Mouse (Mus musculus) gastrocnemius, postnatal 14 days (tissue): ENCODE results near the gene Olfr311. TPM values are rescaled to one million over a fixed set of nuclear protein-coding genes. Genes with fewer than 3 reads are reported as not detected.
A peak's percentile ranks its signal among the peaks of the same experiment; 100 is the strongest.

Experiments used
- DNase-seq: peaks from one replicate; pipeline ENCODE4 v3.0.0; 2021; ENCODE audit warnings: mixed read lengths
- intact Hi-C: fragments of 180-260 bp; cut with DNase I; formaldehyde crosslinking; loops from one replicate; pipeline ENCODE4 v1.15.1; 2025; ENCODE audit warnings: low total_unique reads
- total RNA-seq, 2 experiments: library from RNA; stranded (reverse); gene quantifications; 2 replicates each; pipeline ENCODE4 v1.2.3; 2021

The Olfr311 gene
- total RNA-seq, 2 experiments from 2014 or later, result not detected

- DNase-seq, result peak; percentile 72
- intact Hi-C loops, result no loop called here
Measured at GRCm38 (mm10) chr11:58867039-58867953, 28.2 kb downstream of the Olfr311 start, which contains the start of gene 2810021J22Rik. TSS of gene 2810021J22Rik (plus strand) at chr11:58867216.

DNA sequence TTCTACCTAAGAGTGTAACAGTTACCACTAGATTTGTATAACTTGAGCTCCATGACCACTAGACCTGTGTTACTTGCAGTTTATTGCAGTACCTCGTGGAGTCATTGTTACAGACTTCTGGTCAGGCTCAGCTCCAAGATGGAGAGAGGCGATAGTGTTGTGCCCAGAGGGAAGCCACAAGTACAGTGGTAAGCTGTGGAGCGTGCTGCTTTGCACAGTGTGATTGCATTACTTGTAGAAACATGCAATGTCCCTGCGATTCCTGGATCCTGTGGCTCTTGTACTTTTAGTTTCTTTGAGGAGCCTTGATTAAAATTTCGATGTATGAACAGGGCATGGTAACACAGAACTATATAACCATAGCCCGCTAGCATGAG, 28.9 kb downstream of the Olfr311 start:
- no peak for DNase-seq
- intact Hi-C loops, result no loop called here

GRCm38 (mm10) chr11:58870961-58871360, 31.9 kb downstream of the Olfr311 start:
- DNase-seq, result no peak
- intact Hi-C loops, result no loop called here

GRCm38 (mm10) chr11:58883756-58884155, 44.7 kb downstream of the Olfr311 start:
- DNase-seq, result no peak
- intact Hi-C loops, result no loop called here

DNA sequence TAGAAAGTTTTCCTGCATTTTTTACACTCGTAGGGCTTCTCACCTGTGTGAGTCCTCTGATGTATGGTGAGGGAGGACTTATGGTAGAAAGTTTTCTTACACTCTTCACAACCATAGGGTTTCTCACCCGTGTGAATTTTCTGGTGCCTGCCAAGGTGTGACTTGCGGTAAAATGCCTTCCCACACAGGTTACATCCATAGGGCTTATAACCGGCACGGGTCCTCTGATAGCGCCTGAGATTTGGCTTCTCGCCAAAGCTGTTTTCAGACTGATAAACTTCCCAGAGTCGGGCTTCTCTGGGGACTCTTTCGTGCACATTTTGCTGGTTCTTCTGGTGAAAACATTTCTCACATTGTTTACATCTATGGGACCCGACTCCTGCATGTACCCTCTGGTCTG, 51.5 kb downstream of the Olfr311 start:
- intact Hi-C loops, result no loop called here
- no peak for DNase-seq

Other genes with a start within 250 kb of the Olfr311 start
- gene Olfr324, start 244.1 kb upstream of the Olfr311 start, total RNA-seq, result not detected
- not detected for gene 2210407C18Rik, start 223.2 kb upstream of the Olfr311 start, total RNA-seq
- not detected for gene Olfr323, start 208.8 kb upstream of the Olfr311 start, total RNA-seq
- not detected for gene Trim58, start 198.8 kb upstream of the Olfr311 start, total RNA-seq
- gene Olfr322, start 180.5 kb upstream of the Olfr311 start, total RNA-seq, result not detected
- not detected for gene Olfr320, start 158.2 kb upstream of the Olfr311 start, total RNA-seq
- not detected for gene Olfr319, start 140.1 kb upstream of the Olfr311 start, total RNA-seq
- gene Olfr318, start 115.2 kb upstream of the Olfr311 start, total RNA-seq, result not detected
- not detected for gene Olfr317, start 100.0 kb upstream of the Olfr311 start, total RNA-seq
- not detected for gene Olfr316, start 86.5 kb upstream of the Olfr311 start, total RNA-seq
- gene Olfr315, start 66.1 kb upstream of the Olfr311 start, total RNA-seq, result not detected
- gene Olfr314, start 56.3 kb upstream of the Olfr311 start, total RNA-seq, result not detected
- not detected for gene Fam183b, start 37.3 kb upstream of the Olfr311 start, total RNA-seq
- gene Olfr313, start 24.3 kb upstream of the Olfr311 start, total RNA-seq, result not detected
- gene Olfr312, start 10.0 kb upstream of the Olfr311 start, total RNA-seq, result not detected
- 1 to 10 TPM; 1.3 to 1.7 TPM for gene Gm12258, start 7.9 kb downstream of the Olfr311 start, total RNA-seq
- gene 2810021J22Rik, start 28.0 kb downstream of the Olfr311 start, total RNA-seq, result 1 to 10 TPM; 1.4 to 1.6 TPM
- 1 to 10 TPM; 4.1 to 5.3 TPM for gene Zfp39, start 65.0 kb downstream of the Olfr311 start, total RNA-seq
- not detected for gene Btnl10, start 78.7 kb downstream of the Olfr311 start, total RNA-seq
- gene Rnf187, start 99.7 kb downstream of the Olfr311 start, total RNA-seq, result 100 to 1,000 TPM; 126 to 139 TPM
- gene Hist3h2ba, start 109.7 kb downstream of the Olfr311 start, total RNA-seq, result 1 to 10 TPM; 2.1 to 3.7 TPM
- gene Hist3h2a, start 115.4 kb downstream of the Olfr311 start, total RNA-seq, result 10 to 100 TPM; 15.1 to 16.8 TPM
- gene Trim17, start 115.4 kb downstream of the Olfr311 start, total RNA-seq, result under 1 TPM in 1 of 2 experiments, not detected in 1; 0.29 TPM
- 1 to 10 TPM; 9.3 to 9.6 TPM for gene Trim11, start 138.8 kb downstream of the Olfr311 start, total RNA-seq